Mouse (Mus musculus) lung, postnatal 0 days (tissue): ENCODE measurements around the gene Sgsm2. TPM values are rescaled to one million over a fixed set of nuclear protein-coding genes. Genes with fewer than 3 reads are reported as not detected.
A peak's percentile ranks its signal among the peaks of the same experiment; 100 is the strongest.

Source experiments
- ATAC-seq: fragments of 200-750 bp; cut with Nextera tagmentation; 2 replicates; pipeline ENCODE4 v1.8.0; 2017; ENCODE audit warnings: moderate library complexity
- DNase-seq: peaks from one replicate; pipeline ENCODE4 v3.0.0-alpha.2; 2016; ENCODE audit warnings: low spot score
- H3K27ac ChIP-seq: fragments of 300-500 bp; sonication (generic); 2 replicates; pipeline ENCODE4 v1.5.1; 2014; ENCODE audit warnings: antibody characterized with exemption, mild to moderate bottlenecking, low read length, mixed read lengths
- H3K27me3 ChIP-seq: fragments of 300-500 bp; sonication (generic); replicated peaks from 2 replicates; pipeline ENCODE4 v1.6.1; 2014; ENCODE audit warnings: low read length, mixed read lengths; ENCODE audit not compliant: insufficient read depth
- H3K36me3 ChIP-seq: fragments of 300-500 bp; sonication (generic); 2 replicates; pipeline ENCODE4 v1.6.1; 2014; ENCODE audit warnings: low read length, mixed read lengths; ENCODE audit not compliant: insufficient read depth
- H3K4me1 ChIP-seq: fragments of 300-500 bp; sonication (generic); 2 replicates; pipeline ENCODE4 v1.6.1; 2014; ENCODE audit warnings: antibody characterized with exemption, low read depth, low read length, mixed read lengths; ENCODE audit not compliant: insufficient read depth
- H3K4me2 ChIP-seq: fragments of 300-500 bp; sonication (generic); replicated peaks from 2 replicates; pipeline ENCODE4 v1.6.1; 2014; ENCODE audit warnings: low read depth, mild to moderate bottlenecking, low read length, moderate library complexity, mixed read lengths
- H3K4me3 ChIP-seq: fragments of 300-500 bp; sonication (generic); 2 replicates; pipeline ENCODE4 v1.5.1; 2014; ENCODE audit warnings: low read depth, low read length
- H3K9ac ChIP-seq: fragments of 300-500 bp; sonication (generic); replicated peaks from 2 replicates; pipeline ENCODE4 v1.6.1; 2014; ENCODE audit warnings: low read depth, mild to moderate bottlenecking
- H3K9me3 ChIP-seq: fragments of 300-500 bp; sonication (generic); 2 replicates; pipeline ENCODE4 v1.6.1; 2016; ENCODE audit warnings: low read length, mixed read lengths
- CTCF ChIP-seq: IDR thresholded peaks from 2 replicates; pipeline ENCODE4 v1.5.1; 2016; ENCODE audit warnings: antibody characterized with exemption, mild to moderate bottlenecking
- EP300 ChIP-seq: IDR thresholded peaks from 2 replicates; pipeline ENCODE4 v1.6.1; 2016; ENCODE audit warnings: antibody characterized with exemption, mild to moderate bottlenecking, control low read depth
- WGBS: fragments of 180-500 bp; shearing (Covaris S2); extraction: QIAGEN DNeasy Blood & Tissue Kit; methylation state at CpG from one replicate; pipeline ENCODE4 v1.1.7; 2014; 5-methylcytosine and 5-hydroxymethylcytosine counted together
- polyA plus RNA-seq: library from polyadenylated mRNA; unstranded; fragments of >200 nt; fragmentation: Nextera tagmentation; extraction: Ambion mirVana; gene quantifications from 2 replicates; pipeline ENCODE4 v1.2.1, GENCODE M21; 2015

Gene Sgsm2
- polyA plus RNA-seq, 1 experiment from 2014 or later: 2.5 TPM

DNA sequence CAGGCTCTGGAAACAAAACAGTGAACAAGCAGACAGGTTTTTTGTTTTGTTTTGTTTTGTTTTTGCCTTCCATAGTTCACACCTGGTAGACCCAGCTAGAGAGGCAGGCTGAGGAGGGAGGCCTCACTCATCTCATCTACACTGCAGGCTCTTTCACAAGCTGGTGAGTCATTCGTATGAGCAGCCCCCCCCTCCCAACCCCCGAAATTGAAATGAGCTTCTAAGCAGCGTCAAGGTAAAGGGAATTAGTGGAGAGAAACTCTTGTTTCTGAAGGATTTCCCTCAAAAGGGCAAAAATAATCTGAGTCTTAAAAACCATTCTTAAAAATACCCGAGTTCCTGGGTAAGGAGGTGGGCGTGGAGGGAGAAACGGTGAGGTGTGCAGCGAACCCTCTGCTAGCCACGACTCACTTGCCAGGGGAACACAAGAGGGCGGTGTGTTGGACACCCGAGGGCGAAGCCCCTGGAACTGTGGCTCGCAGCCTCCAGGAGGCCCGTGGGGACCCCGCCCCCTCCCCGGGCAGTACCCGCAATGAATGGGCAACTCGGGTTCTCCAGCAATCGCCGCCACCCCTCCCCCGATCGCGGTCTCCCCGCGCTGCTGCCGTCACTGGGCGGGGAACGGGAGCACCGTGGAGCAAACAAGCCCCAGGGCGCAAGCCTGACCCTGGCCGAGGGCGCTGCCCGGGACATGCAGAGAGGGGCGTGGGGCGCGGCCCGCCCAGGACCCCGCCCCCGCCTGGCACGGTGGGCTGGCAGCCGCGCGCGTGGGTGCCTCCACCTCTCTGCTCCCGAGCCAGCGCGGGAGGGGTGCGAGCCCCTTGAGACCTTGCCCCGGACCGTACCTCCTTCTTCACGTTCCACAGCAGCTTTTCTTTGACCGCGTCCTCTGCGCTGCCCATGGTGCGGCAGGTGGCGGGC lies 620 bp downstream of the Sgsm2 start:
- peak overlapping the region; percentile 51 for H3K9ac ChIP-seq
- peak overlapping the region; percentile 82 for H3K27ac ChIP-seq
- H3K4me2 ChIP-seq: peak overlapping the region; percentile 100
- H3K36me3 ChIP-seq: 0 out of 2 replicates have a peak, but pooled peaks cover 3% of the 10 kb centered on the region
- H3K9me3 ChIP-seq: no peaks in the 10 kb centered on the region
- peak overlapping the region; percentile 76 for H3K4me3 ChIP-seq
- ATAC-seq (peak; percentile 72), DNase-seq (peak; percentile 70)
- no peaks in the 10 kb centered on the region for H3K27me3 ChIP-seq
- TF ChIP-seq CTCF: peak; percentile 53
- TF ChIP-seq EP300: no peak
- H3K4me1 ChIP-seq: peaks cover 5% of the 10 kb centered on the region; the same call in 1 of the 2 replicates
- WGBS: 2% methylated on average over 54 of the region's 55 CpGs

DNA sequence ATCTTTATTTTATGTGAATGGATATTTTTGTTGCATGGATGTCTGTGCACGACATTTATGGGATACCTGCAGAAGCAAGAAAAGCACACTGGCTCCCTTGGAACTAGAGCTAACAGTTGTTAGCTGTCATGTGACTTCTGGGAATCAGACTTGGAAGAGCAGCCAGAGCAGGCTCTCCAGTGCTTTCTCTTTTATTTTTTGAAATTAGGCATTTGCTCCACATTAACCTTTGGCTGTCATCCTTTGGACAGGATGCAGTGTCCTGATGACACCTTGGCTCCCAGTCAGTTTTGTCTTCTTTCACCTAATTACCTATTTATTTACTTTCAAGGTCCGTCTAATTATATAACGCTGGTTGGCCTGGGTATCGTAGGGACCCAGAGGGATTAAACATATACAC lies 2.2 kb downstream of the Sgsm2 start:
- ATAC-seq (no peak), DNase-seq (no peak)
- Histone ChIP-seq H3K9me3 (no peaks in the 10 kb centered on the region), H3K27me3 (no peaks in the 10 kb centered on the region), H3K4me2 (no peak overlapping the region), H3K36me3 (no peaks in the 10 kb centered on the region), H3K27ac (no peak overlapping the region), H3K4me3 (no peak overlapping the region), H3K9ac (no peak overlapping the region), H3K4me1 (peaks cover 5% of the 10 kb centered on the region; the same call in 1 of the 2 replicates)
- TF ChIP-seq EP300 (no peak), CTCF (no peak)
- WGBS: 66% methylated on average over 4 of the region's 4 CpGs

DNA sequence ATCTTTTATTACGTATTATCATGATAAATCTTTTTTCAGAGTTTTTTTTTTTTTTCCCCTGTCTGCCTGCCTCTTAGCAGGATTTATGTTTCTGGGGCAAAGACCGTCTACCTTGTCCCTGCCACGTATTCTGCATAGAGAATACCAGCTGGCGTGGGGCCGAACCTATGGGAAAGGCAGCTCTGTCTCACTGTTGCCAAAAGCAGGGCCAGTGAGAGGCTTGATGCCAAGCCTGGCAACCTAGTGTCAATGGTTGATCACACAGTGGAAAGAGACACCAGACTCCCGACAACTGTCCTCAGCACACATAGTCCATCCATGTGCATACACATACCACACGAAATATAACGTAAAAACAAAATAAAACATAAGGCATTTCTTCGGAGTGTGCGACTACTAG lies 13.8 kb downstream of the Sgsm2 start:
- Histone ChIP-seq H3K27ac (no peak overlapping the region), H3K4me1 (no peaks in the 10 kb centered on the region; the same call in 1 of the 2 replicates), H3K4me3 (no peak overlapping the region), H3K9me3 (no peaks in the 10 kb centered on the region), H3K4me2 (no peak overlapping the region), H3K27me3 (no peaks in the 10 kb centered on the region), H3K36me3 (no peaks in the 10 kb centered on the region), H3K9ac (no peak overlapping the region)
- DNase-seq (no peak), ATAC-seq (no peak)
- no peak for TF ChIP-seq CTCF
- no peak for TF ChIP-seq EP300
- 96% methylated on average over 10 of the region's 10 CpGs for WGBS

GRCm38 (mm10) chr11:74881979-74882378 lies 14.9 kb downstream of the Sgsm2 start:
- Histone ChIP-seq H3K36me3 (no peaks in the 10 kb centered on the region), H3K9ac (peak overlapping the region; percentile 19; the same call in 1 of the 2 replicates), H3K27me3 (no peaks in the 10 kb centered on the region), H3K4me1 (no peaks in the 10 kb centered on the region; the same call in 1 of the 2 replicates), H3K4me3 (no peak overlapping the region), H3K27ac (no peak overlapping the region), H3K4me2 (no peak overlapping the region), H3K9me3 (no peaks in the 10 kb centered on the region)
- DNase-seq (no peak), ATAC-seq (no peak)
- WGBS: 54% methylated on average over 14 of the region's 14 CpGs
- TF ChIP-seq CTCF (no peak), EP300 (no peak)

DNA sequence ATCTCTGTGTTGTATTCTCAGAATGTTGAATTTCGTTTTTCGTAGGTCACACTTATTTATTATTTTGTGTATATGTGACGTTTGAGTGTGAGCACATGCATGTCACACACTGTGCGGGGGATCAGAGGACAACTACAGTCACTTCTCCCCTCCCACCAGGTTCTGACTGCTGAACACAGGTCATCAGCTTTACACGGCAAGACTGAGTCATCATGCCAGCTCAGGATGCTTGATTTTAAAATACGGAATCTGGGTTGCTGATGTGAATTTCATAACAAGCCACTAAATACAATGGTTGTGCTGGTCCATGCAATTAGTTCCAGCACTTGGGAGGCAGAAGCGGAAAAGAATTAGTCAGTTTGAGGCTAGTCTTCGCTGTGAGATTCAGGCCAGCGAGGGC lies 15.9 kb downstream of the Sgsm2 start:
- 83% methylated on average over 9 of the region's 9 CpGs for whole genome bisulfite sequencing
- ATAC-seq (no peak), DNase-seq (no peak)
- no peaks in the 10 kb centered on the region for H3K9me3 ChIP-seq
- H3K36me3 ChIP-seq: no peaks in the 10 kb centered on the region
- H3K9ac ChIP-seq: no peak overlapping the region
- H3K4me1 ChIP-seq: no peaks in the 10 kb centered on the region; the same call in 1 of the 2 replicates
- no peak overlapping the region for H3K4me2 ChIP-seq
- no peak for TF ChIP-seq CTCF
- TF ChIP-seq EP300: no peak
- H3K27me3 ChIP-seq: no peaks in the 10 kb centered on the region
- no peak overlapping the region for H3K27ac ChIP-seq
- no peak overlapping the region for H3K4me3 ChIP-seq

DNA sequence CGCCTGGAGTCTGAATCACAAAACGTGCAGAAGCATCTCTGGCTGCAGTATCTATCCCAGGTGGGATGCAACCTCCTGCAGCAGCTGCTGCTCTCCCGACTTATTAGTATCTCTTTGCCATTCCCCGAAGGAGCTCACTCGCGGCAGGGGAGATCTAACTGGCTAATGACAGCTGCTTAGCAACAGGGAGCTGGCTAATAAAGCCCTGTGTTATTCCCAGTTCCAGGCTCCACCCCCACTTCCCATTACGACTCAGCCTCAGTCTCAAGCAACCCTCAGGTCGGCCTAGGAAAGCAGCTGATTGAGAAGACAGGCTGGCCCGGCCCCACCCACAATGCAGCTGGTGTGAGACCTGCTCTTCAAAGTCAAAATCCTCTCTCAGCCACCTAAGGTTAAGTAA lies 20.1 kb downstream of the Sgsm2 start:
- H3K27me3 ChIP-seq: no peaks in the 10 kb centered on the region
- WGBS: 8% methylated on average over 9 of the region's 9 CpGs
- ATAC-seq (peak; percentile 86), DNase-seq (peak; percentile 75)
- H3K9me3 ChIP-seq: no peaks in the 10 kb centered on the region
- no peak overlapping the region for H3K4me3 ChIP-seq
- H3K36me3 ChIP-seq: no peaks in the 10 kb centered on the region
- TF ChIP-seq CTCF: no peak
- no peak for TF ChIP-seq EP300
- H3K9ac ChIP-seq: no peak overlapping the region
- H3K4me2 ChIP-seq: 0 out of 2 replicates have a peak overlapping the region, but pooled peaks have one; percentile 17
- no peak overlapping the region for H3K27ac ChIP-seq
- no peaks in the 10 kb centered on the region; the same call in 1 of the 2 replicates for H3K4me1 ChIP-seq
